Mouse (Mus musculus): ENCODE measurements around the gene Prokr2. TPM values are rescaled to one million over a fixed set of nuclear protein-coding genes. Genes with fewer than 3 reads are reported as not detected.

The Prokr2 gene
- total RNA-seq, 2 experiments from 2014 or later: 2.9 to 4.5 TPM

Other genes starting within 250 kb of the Prokr2 start
- 10 to 100 TPM; 88.9 to 94.1 TPM for gene Slc23a2, start 240.3 kb downstream of the Prokr2 start, total RNA-seq (2021)
- 10 to 100 TPM; 25.8 to 27.7 TPM for gene Tmem230, start 137.6 kb downstream of the Prokr2 start, total RNA-seq (2021)
- gene Pcna, start 132.1 kb downstream of the Prokr2 start, total RNA-seq (2021): 10 to 100 TPM; 45.3 to 51.5 TPM
- 100 to 1,000 TPM; 194 to 204 TPM for gene Cds2, start 122.3 kb downstream of the Prokr2 start, total RNA-seq (2021)
- gene Gpcpd1, start 202.3 kb upstream of the Prokr2 start, total RNA-seq (2021): 100 to 1,000 TPM; 101 to 116 TPM